Mouse (Mus musculus) c-Kit-positive CD71-negative TER-119-negative erythroid progenitor cells, embryonic 14.5 days (primary cell): ENCODE data around the gene Pgs1.

ENCODE experiments used
- DNase-seq: peaks from one replicate; pipeline ENCODE4 v3.0.0-alpha.2; 2013; ENCODE audit warnings: low read depth

The Pgs1 gene

GRCm38 (mm10) chr11:117976081-117976582 is 10.0 kb upstream of the Pgs1 start:
- DNase-seq = no peak

GRCm38 (mm10) chr11:117977694-117978360 is 8.3 kb upstream of the Pgs1 start:
- no peak for DNase-seq

- no peak for DNase-seq
Observed at GRCm38 (mm10) chr11:117979388-117979787, 6.7 kb upstream of the Pgs1 start.

DNA sequence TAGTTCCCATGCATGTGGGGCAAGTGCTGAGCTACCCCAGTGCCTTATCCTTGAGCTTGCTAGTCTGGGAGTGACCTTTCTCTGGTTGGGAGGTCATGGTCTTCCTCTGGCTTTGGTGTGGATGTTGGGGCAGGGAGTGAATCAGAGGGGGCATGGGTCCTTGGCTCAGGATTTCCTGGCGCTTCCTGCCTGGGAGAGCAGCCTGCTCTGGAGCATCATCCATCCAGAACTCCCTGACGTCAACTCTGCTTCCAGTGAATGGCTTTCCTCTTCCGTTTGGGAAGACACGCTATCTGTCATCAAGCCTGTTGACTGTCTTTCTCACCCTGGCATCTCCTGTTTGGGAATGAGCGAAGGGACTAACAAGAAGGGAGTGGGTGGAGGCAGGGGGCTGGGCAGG is 3.7 kb upstream of the Pgs1 start:
- DNase-seq = no peak

DNA sequence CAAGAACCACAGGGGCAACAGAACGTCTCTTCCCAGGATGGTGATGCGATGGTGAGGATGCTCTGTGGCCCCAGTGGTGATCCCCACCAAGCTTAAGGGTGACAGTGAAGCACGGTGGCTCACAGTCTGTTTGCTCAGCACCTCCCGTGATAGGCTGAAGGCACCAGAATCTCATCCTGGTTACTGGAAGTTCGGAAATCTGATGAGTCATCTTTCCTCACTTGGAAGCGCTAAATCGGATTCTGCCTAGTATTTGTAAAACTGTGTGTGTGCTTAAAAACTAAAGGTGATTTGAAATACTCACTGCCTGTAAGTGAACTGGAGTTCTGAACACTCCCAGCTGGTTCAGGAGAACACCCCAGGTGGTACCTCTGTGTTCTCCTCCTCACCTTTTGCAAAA is 2.3 kb upstream of the Pgs1 start:
- DNase-seq = no peak

DNA sequence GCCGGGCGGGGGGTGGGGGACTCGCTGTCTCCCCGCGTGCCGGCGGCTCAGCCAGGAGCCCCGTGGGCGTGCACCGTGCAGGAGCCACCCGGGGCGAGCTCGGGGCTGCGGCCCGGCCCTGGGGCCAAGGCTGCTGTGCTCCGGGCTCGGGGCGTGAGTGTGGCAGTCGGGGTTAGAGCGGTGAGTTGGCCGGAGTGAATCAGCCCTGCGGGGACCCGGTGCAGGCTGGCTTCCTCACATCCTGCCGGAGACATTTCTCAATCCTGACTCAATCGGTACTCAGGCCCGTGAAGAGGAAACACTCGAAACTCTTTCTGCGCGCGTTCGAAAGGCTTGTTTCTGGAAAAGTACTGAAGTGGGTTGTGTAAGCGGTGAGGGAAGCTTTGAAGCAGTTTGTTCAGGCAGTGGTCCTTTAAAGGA is 950 bp downstream of the Pgs1 start:
- DNase-seq = no peak

GRCm38 (mm10) chr11:117987968-117988367 is 1.9 kb downstream of the Pgs1 start:
- DNase-seq = no peak

- no peak for DNase-seq
Observed at GRCm38 (mm10) chr11:117989241-117989640, 3.1 kb downstream of the Pgs1 start.

DNA sequence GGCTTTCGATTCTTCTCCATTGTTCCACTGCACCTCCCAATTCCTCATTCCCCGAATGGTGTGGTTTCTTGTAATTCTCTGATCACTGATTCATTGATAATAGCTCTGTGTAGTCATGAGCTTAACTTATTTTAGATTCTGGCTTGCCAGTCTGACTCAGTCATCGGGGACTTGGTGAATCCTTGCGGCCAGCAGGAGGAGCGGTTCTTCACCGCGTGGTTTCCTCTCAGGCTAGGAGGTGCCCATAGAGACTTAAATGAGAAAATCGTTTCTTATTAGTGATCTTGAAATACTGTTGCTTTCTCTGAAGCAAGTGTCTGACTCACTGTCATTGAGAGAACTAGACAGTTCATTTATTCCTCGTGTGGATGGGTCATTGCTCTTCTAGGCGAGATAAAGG is 3.8 kb downstream of the Pgs1 start:
- DNase-seq = peak; percentile 60

GRCm38 (mm10) chr11:117991502-117992470 is 5.7 kb downstream of the Pgs1 start:
- peak; percentile 63 for DNase-seq

- DNase-seq = no peak
Observed at GRCm38 (mm10) chr11:117993190-117994175, 7.4 kb downstream of the Pgs1 start.

DNA sequence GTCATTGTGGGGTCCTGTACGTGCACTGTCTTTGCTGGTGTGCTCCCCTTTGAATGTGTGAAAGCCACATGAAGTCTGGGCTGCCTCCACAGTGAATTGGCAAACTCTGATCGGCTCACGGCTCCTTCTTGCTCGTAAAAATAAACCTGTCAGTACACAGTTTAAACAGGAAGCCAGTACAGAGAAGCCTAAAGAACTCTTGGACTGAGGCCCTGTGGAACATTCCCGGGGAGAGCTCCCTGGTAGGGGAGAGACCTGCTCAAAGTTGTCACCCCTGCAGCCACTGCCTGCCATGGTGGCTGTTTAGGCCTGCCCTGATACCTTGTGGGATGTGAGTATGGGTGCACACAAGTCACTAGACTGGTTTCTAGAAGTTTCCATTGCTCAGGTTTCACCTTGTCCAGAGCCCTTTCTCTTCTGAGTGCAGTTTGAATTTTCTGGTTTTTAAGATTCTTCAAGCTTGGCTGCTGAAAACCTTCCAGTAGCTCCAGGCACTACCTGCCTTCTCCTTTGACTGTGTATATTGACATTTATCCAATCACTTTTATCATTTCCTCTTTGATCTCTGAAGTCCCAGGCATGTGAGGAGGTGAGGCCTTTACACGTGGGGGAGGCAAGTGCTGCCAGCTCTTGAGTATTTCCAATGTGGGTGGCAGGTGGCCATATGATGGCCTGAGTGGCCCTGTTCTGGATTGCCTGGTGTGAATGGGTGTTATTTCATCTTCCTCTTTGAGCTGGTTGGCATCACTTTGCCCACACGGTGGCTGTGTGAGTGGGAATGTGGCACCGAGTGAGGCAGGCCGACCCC is 8.4 kb downstream of the Pgs1 start:
- DNase-seq = no peak

DNA sequence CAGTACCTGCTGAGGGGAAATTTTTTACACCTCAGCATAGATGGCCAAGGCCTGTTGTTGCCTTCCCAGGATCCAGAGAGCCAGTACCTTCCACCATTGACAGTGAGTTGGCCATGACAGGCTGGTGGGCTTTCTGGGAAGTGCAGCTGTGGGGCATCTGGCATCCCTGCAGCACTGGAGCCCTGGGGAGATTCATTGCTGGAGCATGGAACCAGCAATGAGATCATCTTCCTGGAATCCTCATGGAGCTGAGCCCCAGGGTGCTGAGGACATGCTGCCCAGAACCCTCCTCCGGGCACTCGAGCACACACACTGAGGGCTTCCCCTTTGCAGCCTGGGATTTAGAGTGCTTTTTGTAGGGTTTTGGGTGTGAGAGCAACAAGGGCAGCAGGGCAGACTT is 9.2 kb downstream of the Pgs1 start:
- DNase-seq = no peak

DNA sequence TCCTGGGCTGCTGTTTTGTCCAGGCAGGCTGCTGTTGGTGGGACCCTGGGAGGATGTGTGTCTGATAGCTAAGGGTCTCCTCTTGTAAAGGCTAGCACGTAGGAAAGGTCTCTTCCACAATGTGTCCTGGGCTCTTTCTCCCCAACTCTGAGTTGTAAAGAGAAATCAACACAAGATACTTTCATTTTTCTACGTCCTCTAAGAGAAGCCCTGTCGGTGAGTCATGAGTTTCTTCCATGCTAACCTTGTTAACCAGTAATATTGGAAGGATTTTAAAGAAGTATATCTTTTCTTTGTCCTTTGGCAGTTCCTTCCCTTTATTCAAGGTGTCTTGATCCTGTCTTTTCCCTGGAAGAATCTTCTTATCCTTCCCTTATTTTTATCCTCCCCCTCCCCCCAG is 9.6 kb downstream of the Pgs1 start:
- no peak for DNase-seq

- DNase-seq = no peak
Observed at GRCm38 (mm10) chr11:117996066-117996465, 10.0 kb downstream of the Pgs1 start.

DNA sequence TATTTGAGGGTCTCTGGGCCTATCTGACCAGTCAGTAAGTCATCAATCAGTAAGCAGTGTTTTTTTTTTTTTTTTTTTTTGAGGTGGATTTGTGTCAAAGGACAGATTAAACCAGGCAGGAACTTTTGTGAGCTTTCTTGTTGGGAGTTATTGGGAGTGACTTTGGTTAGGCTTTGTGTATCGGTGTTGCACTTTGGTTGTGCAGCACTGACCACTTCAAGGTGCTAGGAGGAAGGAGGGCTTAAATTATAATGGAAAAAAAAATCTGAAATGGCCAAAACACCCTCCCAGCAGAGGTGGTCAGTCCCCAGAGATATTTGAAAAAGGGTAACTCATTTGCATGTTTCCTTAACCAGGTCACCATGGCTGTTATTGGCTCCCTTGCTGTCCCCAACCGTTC is 11.0 kb downstream of the Pgs1 start:
- no peak for DNase-seq

- no peak for DNase-seq
Observed at GRCm38 (mm10) chr11:117998356-117998755, 12.3 kb downstream of the Pgs1 start.

GRCm38 (mm10) chr11:117999260-117999934 is 13.3 kb downstream of the Pgs1 start:
- DNase-seq = no peak

DNA sequence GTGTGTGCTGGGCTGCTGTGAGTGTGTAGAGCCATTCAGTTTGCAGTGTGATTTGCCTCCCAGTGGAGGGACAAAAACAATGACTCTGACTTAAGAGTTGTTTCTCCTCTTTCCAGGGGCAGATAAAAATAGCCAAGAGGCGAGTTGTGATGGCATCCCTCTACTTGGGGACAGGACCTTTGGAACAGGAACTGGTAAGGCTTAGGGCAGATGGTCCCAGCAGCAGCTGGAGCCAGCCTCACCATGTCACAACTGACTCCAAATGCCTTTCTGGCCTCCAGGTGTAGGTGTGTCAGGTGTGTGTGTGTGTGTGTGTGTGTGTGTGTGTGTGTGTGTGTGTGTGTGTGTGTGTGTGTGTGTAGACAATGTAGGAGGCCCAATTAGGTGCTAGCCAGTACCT is 14.0 kb downstream of the Pgs1 start:
- DNase-seq = no peak

DNA sequence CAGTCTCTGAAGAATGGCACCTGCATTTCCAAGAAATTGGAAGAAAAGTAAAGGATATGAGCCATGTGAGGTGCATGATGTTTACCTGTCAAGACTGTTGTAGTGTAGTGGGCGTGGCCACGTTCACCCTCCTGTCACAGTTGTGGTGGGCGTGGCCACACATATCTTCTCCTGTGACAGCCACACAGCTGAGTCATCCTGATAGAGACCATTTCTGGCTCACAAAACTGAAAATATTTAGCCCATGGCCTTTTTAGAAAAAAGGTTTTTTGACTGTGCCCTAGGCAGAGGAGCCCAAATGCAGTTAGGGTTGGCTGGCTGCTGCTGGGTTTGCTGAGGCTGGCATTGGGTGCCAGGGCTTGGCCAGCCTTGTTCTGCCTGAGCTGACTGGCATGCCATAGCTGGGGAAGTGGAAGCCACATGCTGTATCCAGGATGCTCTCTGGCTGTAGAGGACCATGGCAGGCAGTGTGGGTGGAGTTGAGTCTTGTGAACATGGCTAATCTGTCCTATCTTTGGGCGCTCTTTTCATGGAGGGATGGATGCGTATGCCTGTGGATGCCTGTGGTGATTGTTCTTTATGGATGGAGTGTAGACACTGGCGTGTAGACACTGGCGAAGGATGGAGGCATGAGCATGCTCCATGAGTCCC is 14.6 kb downstream of the Pgs1 start:
- DNase-seq = no peak
